Mouse (Mus musculus) right cerebral cortex, postnatal 14 days (tissue): ENCODE measurements around the gene Smarcad1.
A peak's percentile ranks its signal among the peaks of the same experiment; 100 is the strongest.
"Not testable (repeated sequence)": the region's sequence is repeated elsewhere in the genome, so short reads cannot be mapped to it uniquely, and the experiment has no call there.

Experiments used
- DNase-seq: peaks from one replicate; pipeline ENCODE4 v3.0.0; 2022

Smarcad1 gene

GRCm38 (mm10) chr6:65042491-65043171, at the start of gene Smarcad1:
Gene Smarcad1, plus strand, starts transcription at chr6:65042583.
- peak; percentile 93 for DNase-seq

DNA sequence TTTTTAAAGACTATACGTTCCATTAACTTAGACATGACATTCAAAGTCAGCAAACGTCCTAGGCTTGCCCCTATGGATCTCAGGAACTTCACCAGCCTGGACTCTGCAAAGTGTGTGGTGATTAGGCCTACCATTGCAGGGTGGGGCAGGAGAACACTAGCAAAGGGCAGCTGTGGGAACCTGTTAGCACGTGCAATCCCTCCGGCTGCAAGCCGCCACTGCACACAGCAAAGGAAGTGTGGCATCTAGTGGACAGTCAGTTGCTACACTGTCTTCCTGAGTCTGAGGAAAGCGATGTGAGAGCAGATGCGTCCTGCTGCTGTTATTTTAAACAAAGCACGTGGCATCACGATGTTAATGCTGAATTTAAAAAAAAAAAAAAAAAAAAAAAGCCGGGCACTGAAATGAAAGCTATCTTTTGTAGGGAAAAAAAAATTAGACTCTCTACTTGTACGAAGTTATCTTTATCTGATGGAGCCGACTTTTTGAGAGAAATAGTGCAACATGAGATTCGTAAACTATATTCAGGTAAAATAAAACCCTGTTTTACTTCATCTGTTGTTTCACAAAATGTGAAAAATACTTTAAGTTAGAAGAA, 45.5 kb upstream of the Smarcad1 start:
- DNase-seq = peak; percentile 8

GRCm38 (mm10) chr6:64997805-64998204, 44.6 kb upstream of the Smarcad1 start:
- no peak for DNase-seq

DNA sequence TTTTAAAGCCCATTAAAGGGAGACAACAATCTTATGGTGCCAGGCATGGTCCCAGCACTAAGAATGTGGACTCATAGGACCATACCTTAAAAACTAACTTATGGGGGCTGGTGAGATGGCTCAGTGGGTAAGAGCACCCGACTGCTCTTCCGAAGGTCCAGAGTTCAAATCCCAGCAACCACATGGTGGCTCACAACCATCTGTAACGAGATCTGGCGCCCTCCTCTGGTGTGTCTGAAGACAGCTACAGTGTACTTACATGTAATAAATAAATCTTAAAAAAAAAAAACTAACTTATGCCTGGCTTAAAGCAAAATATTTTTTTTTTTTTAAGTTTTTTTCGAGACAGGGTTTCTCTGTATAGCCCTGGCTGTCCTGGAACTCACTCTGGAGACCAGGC, 41.6 kb upstream of the Smarcad1 start:
- DNase-seq = not testable (repeated sequence)

- DNase-seq = no peak
Measured at GRCm38 (mm10) chr6:65002196-65002595, 40.2 kb upstream of the Smarcad1 start.

- DNase-seq = no peak
Measured at GRCm38 (mm10) chr6:65008836-65009235, 33.5 kb upstream of the Smarcad1 start.

GRCm38 (mm10) chr6:65011444-65011990, 30.9 kb upstream of the Smarcad1 start:
- DNase-seq = no peak

GRCm38 (mm10) chr6:65012142-65012541, 30.2 kb upstream of the Smarcad1 start:
- no peak for DNase-seq

DNA sequence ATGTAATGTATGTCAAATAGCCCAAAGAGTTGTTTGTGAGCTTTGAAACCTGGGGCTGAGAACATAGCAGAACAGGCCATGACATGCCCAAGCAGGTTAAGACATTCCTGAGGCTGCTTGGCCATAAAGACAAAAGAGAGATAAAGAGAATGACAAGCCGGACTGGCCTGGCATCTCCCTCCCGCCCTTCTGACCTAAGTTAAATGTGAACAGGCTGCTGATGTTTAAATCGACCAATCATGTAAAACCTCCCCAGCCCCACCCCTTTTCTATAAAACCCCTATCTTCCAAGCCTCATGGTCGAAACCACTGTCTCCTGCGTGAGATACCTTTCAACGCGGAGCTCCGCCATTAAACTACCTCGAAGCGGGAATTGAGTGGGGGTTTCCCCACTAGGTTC, 24.8 kb upstream of the Smarcad1 start:
- no peak for DNase-seq

DNA sequence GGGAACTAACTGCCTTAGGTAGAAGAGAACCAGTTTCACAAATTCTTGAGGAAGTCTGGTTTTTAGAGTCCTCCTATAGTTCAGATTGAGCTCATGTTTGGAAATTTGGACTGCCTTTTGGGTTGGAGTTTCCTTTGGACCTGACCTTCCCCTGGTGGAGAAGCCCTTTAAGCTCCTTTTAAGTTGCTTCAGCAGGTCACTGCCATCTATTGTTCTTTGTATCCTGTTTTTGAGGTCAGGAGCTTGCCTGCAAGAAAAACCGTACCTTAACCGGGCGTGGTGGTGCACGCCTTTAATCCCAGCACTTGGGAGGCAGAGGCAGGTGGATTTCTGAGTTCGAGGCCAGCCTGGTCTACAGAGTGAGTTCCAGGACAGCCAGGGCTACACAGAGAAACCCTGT, 23.4 kb upstream of the Smarcad1 start:
- DNase-seq = not testable (repeated sequence)

DNA sequence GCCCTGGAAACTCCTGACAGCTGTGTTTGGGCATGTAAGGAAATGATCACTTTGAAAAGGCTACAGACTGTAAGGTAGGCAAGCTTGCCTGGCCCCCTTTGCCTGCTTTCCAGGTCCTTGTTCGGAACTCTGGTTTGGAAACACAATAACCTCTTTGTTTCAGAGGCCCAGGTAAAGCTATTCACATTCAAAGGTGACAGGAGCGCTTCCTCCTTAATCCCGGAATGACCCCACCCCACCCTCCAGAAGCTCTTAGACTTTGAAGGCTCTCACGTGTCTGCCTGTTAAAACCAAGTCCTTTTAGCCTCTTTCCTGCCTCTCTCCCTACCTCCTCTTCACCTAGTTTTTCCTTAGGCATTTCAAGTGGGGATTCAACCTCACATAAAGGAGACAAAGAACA, 20.5 kb upstream of the Smarcad1 start:
- DNase-seq = no peak

DNA sequence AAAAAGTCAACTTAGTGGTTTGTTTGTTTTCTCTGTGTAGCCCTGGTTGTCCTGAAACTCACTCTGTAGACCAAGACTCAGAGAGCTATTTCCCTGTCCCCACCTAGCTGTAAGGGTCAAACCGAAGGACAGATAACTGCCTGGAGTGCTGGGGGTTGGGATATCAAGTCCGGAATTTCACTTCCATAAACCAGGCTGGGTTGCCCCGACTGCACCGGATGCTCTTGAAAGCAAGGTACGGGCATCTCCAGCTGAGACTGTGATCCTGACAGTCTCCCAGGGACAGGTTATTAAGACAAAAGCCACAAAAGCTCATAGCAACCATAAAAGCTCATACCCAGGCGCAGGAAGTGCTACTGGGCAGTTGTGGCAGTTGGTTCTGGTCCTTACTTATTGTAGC, 19.3 kb upstream of the Smarcad1 start:
- DNase-seq = no peak

DNA sequence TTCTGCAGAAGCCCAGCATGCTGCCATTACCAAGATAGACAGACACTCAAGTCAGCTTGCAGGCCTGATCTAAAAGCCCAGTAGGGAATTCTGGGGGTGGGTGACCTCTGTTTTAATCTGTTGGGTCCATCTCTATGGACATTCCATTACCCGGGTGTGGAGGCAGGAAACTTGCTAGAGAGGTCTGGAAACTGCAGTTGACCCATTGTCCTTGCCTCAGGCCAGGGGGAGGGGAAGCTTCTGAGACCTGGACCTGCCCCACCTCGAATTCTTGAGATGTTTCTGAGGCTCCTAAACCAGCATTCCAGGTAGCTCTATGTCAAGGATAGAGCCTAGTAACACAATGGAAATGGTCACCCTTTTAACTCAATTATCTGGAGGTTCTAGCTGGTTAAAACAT, 17.7 kb upstream of the Smarcad1 start:
- no peak for DNase-seq

DNA sequence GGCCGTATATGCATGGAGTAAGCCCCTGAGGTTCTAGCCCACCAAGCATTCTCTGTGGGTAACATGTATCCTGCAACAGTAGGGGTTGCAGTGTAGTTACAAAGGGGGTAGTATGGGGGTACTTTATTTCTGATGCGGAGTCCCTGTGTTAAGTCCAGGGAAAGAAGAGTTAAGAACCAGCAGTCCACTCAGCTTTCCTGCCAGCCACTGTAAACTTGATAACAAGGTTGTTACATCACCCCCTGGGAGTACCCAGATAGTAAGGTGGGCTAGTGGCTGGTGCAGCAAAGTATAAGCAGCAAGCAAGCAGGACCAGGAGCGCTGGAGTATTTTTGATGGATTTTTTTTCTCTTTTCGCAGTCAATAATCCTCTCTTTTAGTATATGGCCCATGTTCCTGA, 17.3 kb upstream of the Smarcad1 start:
- no peak for DNase-seq

GRCm38 (mm10) chr6:65034661-65035060, 7.7 kb upstream of the Smarcad1 start:
- no peak for DNase-seq

DNA sequence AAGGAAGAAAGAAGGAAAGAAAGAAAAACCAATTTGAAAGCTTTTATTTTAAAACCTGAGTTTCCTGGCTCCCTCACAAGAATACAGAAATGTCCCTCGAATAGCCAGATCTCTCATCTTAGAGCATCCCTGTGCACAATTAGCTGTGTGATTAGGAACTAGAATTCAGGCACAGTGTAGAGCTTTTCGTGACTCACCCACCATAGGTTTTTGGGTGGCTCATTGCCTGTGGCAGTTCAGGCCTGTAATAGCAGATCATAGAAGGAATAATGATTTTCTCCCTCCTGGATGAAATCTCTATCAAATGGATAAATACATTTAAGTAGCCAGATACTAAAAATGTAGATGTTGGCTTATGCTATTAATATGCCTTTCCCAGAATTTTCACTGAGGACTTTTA, 6.9 kb upstream of the Smarcad1 start:
- DNase-seq = no peak

DNA sequence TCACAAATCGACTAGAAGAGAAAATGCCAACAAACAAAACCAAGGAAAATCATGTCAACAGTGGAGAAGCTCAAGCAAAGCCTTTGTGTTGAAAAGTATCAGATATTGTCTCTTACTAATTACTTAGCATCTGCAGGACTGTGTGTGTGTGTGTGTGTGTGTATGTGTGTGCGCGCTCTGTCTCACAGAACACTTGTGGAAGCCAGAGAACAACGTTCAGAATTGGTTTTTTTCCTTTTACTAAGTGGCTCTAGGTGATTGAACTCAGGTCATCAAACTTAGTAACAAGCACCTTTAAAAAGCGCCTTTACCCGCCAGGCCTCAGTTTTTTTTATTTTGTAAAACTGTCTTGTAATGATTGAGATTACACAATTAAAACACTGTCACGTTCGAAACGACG, 451 bp upstream of the Smarcad1 start:
- no peak for DNase-seq

- DNase-seq = no peak
Measured at GRCm38 (mm10) chr6:65043241-65043640, 858 bp downstream of the Smarcad1 start.

DNA sequence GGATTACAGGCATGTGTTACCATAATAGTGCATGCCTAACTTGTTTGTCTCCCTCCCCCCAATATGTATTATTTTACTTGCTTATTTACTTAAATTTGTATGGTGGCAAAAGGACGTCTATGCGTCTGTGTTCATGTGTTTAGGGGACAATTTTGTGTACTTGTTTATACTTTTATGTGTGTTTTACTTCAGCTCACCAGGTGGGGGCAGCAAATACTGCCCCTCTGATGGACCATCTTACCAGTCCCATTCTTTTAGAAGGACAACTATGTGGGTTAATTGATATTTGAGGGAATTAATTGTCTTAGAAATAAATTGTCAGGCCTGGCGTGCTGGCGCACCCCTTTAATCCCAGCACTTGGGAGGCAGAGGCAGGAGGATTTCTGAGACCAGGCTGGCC, 6.7 kb downstream of the Smarcad1 start:
- no peak for DNase-seq

DNA sequence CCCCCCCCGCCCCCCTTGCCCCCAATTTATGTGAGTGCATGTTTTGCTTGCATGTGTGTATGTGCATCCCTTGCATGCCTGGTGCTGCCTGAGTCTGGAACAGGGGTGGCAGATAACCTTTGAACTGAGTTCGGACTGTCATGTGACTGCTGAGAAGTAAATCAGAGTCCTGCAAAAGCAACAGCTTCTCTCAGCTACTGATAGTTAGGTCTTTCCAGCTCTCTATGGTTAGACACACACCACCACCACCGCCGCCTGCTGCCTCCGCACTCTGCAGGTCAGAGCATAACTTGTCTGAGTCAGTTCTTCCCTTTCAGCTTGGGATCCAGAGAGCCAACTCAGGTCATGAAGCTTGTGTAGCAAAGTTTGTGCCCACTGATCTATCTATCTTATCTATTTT, 14.2 kb downstream of the Smarcad1 start:
- no peak for DNase-seq

GRCm38 (mm10) chr6:65057137-65057536, 14.8 kb downstream of the Smarcad1 start:
- DNase-seq = not testable (repeated sequence)

- DNase-seq = no peak
Measured at GRCm38 (mm10) chr6:65061049-65061448, 18.7 kb downstream of the Smarcad1 start.

GRCm38 (mm10) chr6:65075201-65075600, 32.8 kb downstream of the Smarcad1 start:
- peak; percentile 15 for DNase-seq

DNA sequence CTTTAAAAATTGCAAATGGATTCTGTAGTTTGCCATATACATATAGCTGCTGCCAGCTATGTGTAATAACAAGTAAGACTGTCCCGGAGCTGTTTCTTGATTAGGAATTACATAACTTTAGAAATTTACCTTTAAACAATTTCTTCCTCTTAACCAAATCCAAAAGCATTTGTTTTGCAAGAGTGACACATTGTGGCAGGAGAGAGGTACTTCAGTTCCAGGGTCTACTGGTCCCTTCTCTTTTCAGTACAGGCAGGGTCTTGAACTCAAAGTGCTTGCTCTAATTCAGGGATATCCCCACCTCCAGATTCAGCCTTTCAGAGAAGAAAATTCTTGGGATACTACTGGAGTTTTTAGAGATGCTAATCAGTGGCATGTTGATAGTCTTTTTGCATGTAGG, 36.8 kb downstream of the Smarcad1 start:
- no peak for DNase-seq

GRCm38 (mm10) chr6:65114902-65115301, 72.5 kb downstream of the Smarcad1 start:
- DNase-seq = no peak
